ENCODE assay signal across 17 mouse cellular contexts in genomic region chr6:147539056-147539600, GRCm38 (mm10).
DNase-seq lines count a peak whose midpoint lies in the region; ATAC-seq and TF ChIP-seq lines count a peak whose summit lies in the region.
"Had no signal": no experiment of that assay in that cellular context is flagged by ENCODE, and none has a peak within 500 bp of the region (broad histone marks: within the 10 kb centered on the region; RNA-seq: fewer than 3 reads in every experiment).

No protein-coding gene starts in this region.

- WGBS in hindbrain, postnatal 0 days, result 73% methylated on average over 7 of the region's 7 CpGs
- 89% methylated on average over 7 of the region's 7 CpGs for WGBS in hindbrain, embryonic 12.5 days
- 85% methylated on average over 7 of the region's 7 CpGs for WGBS in lung, embryonic 14.5 days
- 58% methylated on average over 7 of the region's 7 CpGs for WGBS in lung, adult 2 months

- H3K27ac ChIP-seq in hindbrain, postnatal 0 days, result no peak overlapping the region
- no peak overlapping the region for H3K27ac ChIP-seq in hindbrain, embryonic 12.5 days
- H3K27ac ChIP-seq in lung, embryonic 14.5 days (ENCODE audit: low read depth), result no peak overlapping the region
- H3K27ac ChIP-seq: embryonic facial prominence, embryonic 13.5 days; limb, embryonic 15.5 days; stomach, embryonic 15.5 days had no signal

- H3K27me3 ChIP-seq in hindbrain, postnatal 0 days (ENCODE audit: insufficient read depth, low read length), result no peaks in the 10 kb centered on the region
- no peaks in the 10 kb centered on the region for H3K27me3 ChIP-seq in hindbrain, embryonic 12.5 days
- H3K27me3 ChIP-seq in lung, embryonic 14.5 days (ENCODE audit: insufficient read depth, low read length), result no peaks in the 10 kb centered on the region
- H3K27me3 ChIP-seq: embryonic facial prominence, embryonic 13.5 days; limb, embryonic 15.5 days; stomach, embryonic 15.5 days had no signal

- no peaks in the 10 kb centered on the region for H3K4me1 ChIP-seq in hindbrain, postnatal 0 days (ENCODE audit: insufficient read depth, low read length)
- no peaks in the 10 kb centered on the region for H3K4me1 ChIP-seq in hindbrain, embryonic 12.5 days
- H3K4me1 ChIP-seq in lung, embryonic 14.5 days (ENCODE audit: insufficient read depth), result no peaks in the 10 kb centered on the region
- no peaks in the 10 kb centered on the region for H3K4me1 ChIP-seq in lung, adult 2 months (ENCODE audit: control insufficient read depth, insufficient read depth, low read length)
- H3K4me1 ChIP-seq: limb, embryonic 15.5 days; stomach, embryonic 15.5 days had no signal

- no peak overlapping the region for H3K4me2 ChIP-seq in hindbrain, postnatal 0 days (ENCODE audit: low read depth, low read length)
- H3K4me2 ChIP-seq in hindbrain, embryonic 12.5 days (replicated peaks), result no peak overlapping the region
- no peak overlapping the region for H3K4me2 ChIP-seq in lung, embryonic 14.5 days
- H3K4me2 ChIP-seq: embryonic facial prominence, embryonic 13.5 days; limb, embryonic 15.5 days; stomach, embryonic 15.5 days had no signal

- no peaks in the 10 kb centered on the region for H3K9me3 ChIP-seq in hindbrain, postnatal 0 days (ENCODE audit: low read length)
- no peaks in the 10 kb centered on the region for H3K9me3 ChIP-seq in hindbrain, embryonic 12.5 days (replicated peaks)
- no peaks in the 10 kb centered on the region for H3K9me3 ChIP-seq in lung, embryonic 14.5 days (ENCODE audit: low read depth, low read length)
- H3K9me3 ChIP-seq: embryonic facial prominence, embryonic 13.5 days; G1E; limb, embryonic 15.5 days; stomach, embryonic 15.5 days had no signal

- no peak for TF ChIP-seq CTCF in hindbrain, postnatal 0 days (IDR thresholded peaks at IDR 0.05; ENCODE audit: low read depth)
- no peak for TF ChIP-seq CTCF in lung, embryonic 14.5 days (IDR thresholded peaks at IDR 0.05; ENCODE audit: low read depth)
- TF ChIP-seq CTCF in lung, adult 2 months (IDR thresholded peaks at IDR 0.05; ENCODE audit: insufficient read depth, low read length), result no peak
- no peak for TF ChIP-seq CTCF in brain, embryonic 14.5 days (IDR thresholded peaks at IDR 0.05; ENCODE audit: borderline replicate concordance, extremely low read depth, insufficient read depth, insufficient read length)

- H3K36me3 ChIP-seq in hindbrain, postnatal 0 days (ENCODE audit: insufficient read depth, low read length), result peaks cover 5% of the 10 kb centered on the region; the same call in 1 of the 2 replicates
- 0 out of 2 replicates have a peak, but pooled peaks cover 12% of the 10 kb centered on the region for H3K36me3 ChIP-seq in hindbrain, embryonic 12.5 days
- no peaks in the 10 kb centered on the region; the same call in 1 of the 2 replicates for H3K36me3 ChIP-seq in lung, embryonic 14.5 days (ENCODE audit: insufficient read depth)
- H3K36me3 ChIP-seq: embryonic facial prominence, embryonic 13.5 days; limb, embryonic 15.5 days; stomach, embryonic 15.5 days had no signal

- no peak overlapping the region for H3K4me3 ChIP-seq in hindbrain, postnatal 0 days (ENCODE audit: low read length)
- H3K4me3 ChIP-seq in hindbrain, embryonic 12.5 days, result no peak overlapping the region
- no peak overlapping the region for H3K4me3 ChIP-seq in lung, embryonic 14.5 days (ENCODE audit: low read depth, low read length)
- H3K4me3 ChIP-seq in lung, adult 2 months (replicated peaks; ENCODE audit: extremely low read depth, low read depth, low read length), result no peak overlapping the region
- H3K4me3 ChIP-seq: embryonic facial prominence, embryonic 13.5 days; limb, embryonic 15.5 days; stomach, embryonic 15.5 days had no signal

- ATAC-seq in cerebellum, adult (ENCODE audit: insufficient number of reproducible peaks, low FRiP score, low TSS enrichment), result no peak
- ATAC-seq in hindbrain, postnatal 0 days, result no peak
- ATAC-seq in hindbrain, embryonic 12.5 days (ENCODE audit: low FRiP score), result no peak
- no peak for ATAC-seq in lung, embryonic 14.5 days (ENCODE audit: insufficient read depth)
- ATAC-seq: forebrain, embryonic 14.5 days; inflammation-experienced regulatory T-cells, adult 6 months had no signal

- no peak overlapping the region for H3K9ac ChIP-seq in hindbrain, postnatal 0 days (replicated peaks; ENCODE audit: low read length)
- H3K9ac ChIP-seq in hindbrain, embryonic 12.5 days, result no peak overlapping the region
- H3K9ac ChIP-seq in lung, embryonic 14.5 days, result no peak overlapping the region
- H3K9ac ChIP-seq: embryonic facial prominence, embryonic 13.5 days; limb, embryonic 15.5 days; stomach, embryonic 15.5 days had no signal

- DNase-seq in cerebellum, adult 11-12 months, result peak; percentile 4
- peak; percentile 13 for DNase-seq in hindbrain, postnatal 0 days (ENCODE audit: low spot score)
- DNase-seq in lung, embryonic 14.5 days, result peak; percentile 4
- DNase-seq in lung, adult 2 months, result no peak
- DNase-seq in brain, embryonic 14.5 days (ENCODE audit: low read depth), result peak; percentile 5
- no peak for DNase-seq in neural tube, embryonic 10.5 days (ENCODE audit: extremely low spot score, low spot score)
- DNase-seq: gastrocnemius, postnatal 10 days; heart, postnatal 10 days; right cerebral cortex, postnatal 25 days had no signal

- no peak for TF ChIP-seq POLR2A in lung, adult 2 months (IDR thresholded peaks at IDR 0.05; ENCODE audit: borderline replicate concordance, extremely low read depth, low read depth, low read length)
- TF ChIP-seq POLR2A in brain, embryonic 14.5 days (IDR thresholded peaks at IDR 0.05; ENCODE audit: borderline replicate concordance, extremely low read depth, insufficient read depth, insufficient read length, poor library complexity, severe bottlenecking), result no peak

Comparison
In these comparisons a context has a peak if more than half of its experiments do, and no peak if none do; other contexts are left out.
1. DNase-seq: peak in cerebellum, adult 11-12 months (single experiment), hindbrain, postnatal 0 days (single experiment), lung, embryonic 14.5 days (single experiment) and brain, embryonic 14.5 days (single experiment); none in lung, adult 2 months (single experiment) and neural tube, embryonic 10.5 days (single experiment).